Mouse (Mus musculus) embryonic facial prominence, embryonic 13.5 days (tissue): ENCODE results near the gene Gm21969. TPM values are rescaled to one million over a fixed set of nuclear protein-coding genes. Genes with fewer than 3 reads are reported as not detected.
A peak's percentile ranks its signal among the peaks of the same experiment; 100 is the strongest.

Source experiments
- ATAC-seq: fragments of 200-750 bp; cut with Nextera tagmentation; 2 replicates; pipeline ENCODE4 v1.8.0; 2017; ENCODE audit warnings: low read depth; ENCODE audit not compliant: insufficient number of reproducible peaks, insufficient read depth, low FRiP score, low TSS enrichment
- H3K27ac ChIP-seq: fragments of 300-500 bp; sonication (generic); 2 replicates; pipeline ENCODE4 v1.5.1; 2015; ENCODE audit warnings: moderate library complexity, mild to moderate bottlenecking, inconsistent platforms
- H3K27me3 ChIP-seq: fragments of 300-500 bp; sonication (generic); 2 replicates; pipeline ENCODE4 v1.6.1; 2015; ENCODE audit warnings: mild to moderate bottlenecking, inconsistent platforms
- H3K36me3 ChIP-seq: fragments of 300-500 bp; sonication (generic); 2 replicates; pipeline ENCODE4 v1.6.1; 2015; ENCODE audit warnings: mild to moderate bottlenecking, inconsistent platforms
- H3K4me1 ChIP-seq: fragments of 300-500 bp; sonication (generic); 2 replicates; pipeline ENCODE4 v1.6.1; 2015; ENCODE audit warnings: inconsistent platforms
- H3K4me2 ChIP-seq: fragments of 300-500 bp; sonication (generic); 2 replicates; pipeline ENCODE4 v1.6.1; 2015; ENCODE audit warnings: moderate library complexity, mild to moderate bottlenecking, inconsistent platforms
- H3K4me3 ChIP-seq: fragments of 300-500 bp; sonication (generic); 2 replicates; pipeline ENCODE4 v1.5.1; 2015; ENCODE audit warnings: mild to moderate bottlenecking, inconsistent platforms
- H3K9ac ChIP-seq: fragments of 300-500 bp; sonication (generic); 2 replicates; pipeline ENCODE4 v1.6.1; 2015; ENCODE audit warnings: mild to moderate bottlenecking, inconsistent platforms
- H3K9me3 ChIP-seq: fragments of 300-500 bp; sonication (generic); 2 replicates; pipeline ENCODE4 v1.6.1; 2016; ENCODE audit warnings: inconsistent platforms
- WGBS: fragments of 180-500 bp; shearing (Covaris S2); methylation state at CpG from one replicate; pipeline ENCODE4 v1.1.7; 2015; ENCODE audit warnings: mixed read lengths; 5-methylcytosine and 5-hydroxymethylcytosine counted together
- polyA plus RNA-seq: library from polyadenylated mRNA; unstranded; fragments of >200 nt; fragmentation: Nextera tagmentation; extraction: Ambion mirVana; gene quantifications from 2 replicates; pipeline ENCODE4 v1.2.1, GENCODE M21; 2015

Gm21969 gene
- polyA plus RNA-seq, 1 experiment from 2014 or later: not detected

DNA sequence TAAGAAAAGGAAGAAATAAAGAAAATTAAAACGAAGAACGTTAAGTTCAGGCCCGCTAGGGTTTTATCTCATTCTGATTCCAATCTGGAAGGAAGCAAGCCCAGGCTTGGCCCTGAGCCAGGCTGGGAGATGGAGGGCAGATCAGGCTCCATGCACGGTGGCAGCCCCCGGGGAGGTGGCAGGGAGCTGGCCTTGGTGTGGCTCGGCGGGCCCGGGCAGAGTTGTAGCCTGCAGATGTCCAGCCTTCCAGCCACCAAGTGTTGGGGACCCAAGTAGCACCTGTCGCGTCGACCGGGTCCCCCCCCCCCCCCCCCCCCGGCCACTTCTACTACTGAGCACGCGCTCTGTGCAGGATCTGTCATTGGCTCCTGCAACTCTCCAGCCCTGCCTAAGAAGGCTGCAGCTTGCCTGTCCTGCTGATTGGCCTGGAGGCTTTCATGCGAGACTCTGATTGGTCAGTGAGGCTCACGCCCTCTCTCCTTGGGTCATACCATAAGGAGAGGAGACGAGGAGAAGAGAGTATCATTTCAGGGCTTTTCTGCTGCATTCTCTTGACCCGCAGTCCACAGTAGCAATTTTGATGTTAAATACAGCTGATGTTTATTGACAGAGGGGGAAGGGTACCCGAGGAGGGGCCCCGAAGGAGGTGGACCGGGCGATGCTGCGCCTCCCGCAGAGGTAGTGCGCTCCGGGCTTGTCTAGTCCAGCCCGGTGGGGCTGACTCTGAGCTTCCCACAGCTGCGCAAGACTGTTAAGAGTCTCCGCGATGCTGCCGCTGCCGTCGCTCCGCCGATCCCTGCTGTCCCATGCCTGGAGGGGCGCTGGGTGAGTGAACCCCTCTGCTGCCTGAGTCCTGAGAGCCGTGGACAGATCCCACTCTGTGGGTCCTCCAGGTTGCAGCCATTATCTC, 19.6 kb downstream of the Gm21969 start, which contains the start of gene Aldh4a1:
Gene Aldh4a1, plus strand, starts transcription at position 494 of the 910 bp plus-strand sequence.
- ATAC-seq: peak; percentile 98
- Histone ChIP-seq H3K36me3 (no peaks in the 10 kb centered on the region), H3K9me3 (no peaks in the 10 kb centered on the region), H3K4me2 (peak within 1 kb of the TSS; percentile 85), H3K4me3 (peak within 1 kb of the TSS; percentile 76), H3K27ac (peak within 1 kb of the TSS; percentile 85), H3K4me1 (peaks cover 20% of the 10 kb centered on the region), H3K27me3 (no peaks in the 10 kb centered on the region), H3K9ac (peak within 1 kb of the TSS; percentile 81)
- 1% methylated on average over 35 of the region's 38 CpGs for WGBS

DNA sequence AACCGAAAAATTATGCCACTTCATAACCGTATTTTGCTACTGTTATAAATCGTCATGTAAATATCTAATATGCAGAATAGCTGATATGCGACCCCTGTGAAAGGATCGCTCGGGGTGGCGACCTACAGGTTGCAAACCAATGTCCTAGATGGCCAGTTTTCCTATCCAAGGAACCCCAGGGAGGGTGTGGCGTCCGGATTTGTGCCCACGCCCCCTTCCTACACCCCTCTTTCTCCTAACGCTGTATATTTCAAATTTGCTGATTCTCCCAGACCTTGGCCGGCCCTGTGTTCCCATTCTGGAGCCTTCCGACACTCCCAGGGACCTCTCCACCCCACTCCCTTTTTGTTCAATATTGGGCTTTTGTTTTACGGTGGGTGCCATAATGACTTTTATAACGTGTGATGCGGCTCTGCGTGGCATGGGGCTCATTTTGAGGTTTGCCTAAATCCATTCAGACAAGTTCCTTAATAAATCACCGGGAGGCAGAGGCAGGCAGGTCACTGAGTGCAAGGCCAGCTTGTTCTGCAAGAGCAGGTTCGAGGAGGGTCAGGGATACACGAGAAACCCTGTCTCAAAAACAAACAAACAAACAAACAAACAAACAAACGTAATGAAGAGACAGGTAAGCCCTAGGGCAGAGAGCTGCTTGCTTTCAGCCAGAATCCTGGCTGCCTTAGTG, 20.6 kb downstream of the Gm21969 start:
- no peak for ATAC-seq
- H3K27ac ChIP-seq: peak overlapping the region; percentile 85; the same call in 1 of the 2 replicates
- no peaks in the 10 kb centered on the region for H3K27me3 ChIP-seq
- 30% methylated on average over 21 of the region's 21 CpGs for WGBS
- peak overlapping the region; percentile 81 for H3K9ac ChIP-seq
- H3K9me3 ChIP-seq: no peaks in the 10 kb centered on the region
- H3K36me3 ChIP-seq: no peaks in the 10 kb centered on the region
- H3K4me2 ChIP-seq: peak overlapping the region; percentile 85
- H3K4me1 ChIP-seq: peaks cover 20% of the 10 kb centered on the region
- H3K4me3 ChIP-seq: peak overlapping the region; percentile 76

DNA sequence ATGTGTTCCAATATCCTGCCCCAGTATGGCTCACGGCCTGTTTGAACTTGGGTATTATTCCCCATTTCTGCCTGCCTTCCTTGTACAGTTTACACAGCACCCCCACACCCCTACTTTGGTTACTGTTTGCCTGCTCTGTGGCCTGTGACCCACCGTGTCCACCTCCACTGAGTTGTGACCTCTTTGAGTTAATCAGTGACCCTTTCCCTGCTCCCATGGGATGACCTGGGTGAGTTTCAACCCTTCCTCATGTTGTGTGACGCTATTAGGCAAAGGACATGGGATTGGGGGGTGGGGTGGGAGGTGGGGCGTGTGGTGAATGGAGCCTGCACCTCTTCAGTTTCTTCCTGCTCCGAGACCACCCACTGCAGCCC, 21.1 kb downstream of the Gm21969 start:
- peaks cover 20% of the 10 kb centered on the region for H3K4me1 ChIP-seq
- H3K9me3 ChIP-seq: no peaks in the 10 kb centered on the region
- peak overlapping the region; percentile 81; the same call in 1 of the 2 replicates for H3K9ac ChIP-seq
- H3K36me3 ChIP-seq: peaks cover 3% of the 10 kb centered on the region; the same call in 1 of the 2 replicates
- peak overlapping the region; percentile 85 for H3K4me2 ChIP-seq
- H3K27me3 ChIP-seq: no peaks in the 10 kb centered on the region
- ATAC-seq: no peak
- WGBS: 56% methylated on average over 5 of the region's 5 CpGs
- H3K27ac ChIP-seq: peak overlapping the region; percentile 16; the same call in 1 of the 2 replicates
- peak overlapping the region; percentile 76 for H3K4me3 ChIP-seq

GRCm38 (mm10) chr4:139624706-139625105, 21.7 kb downstream of the Gm21969 start:
- no peaks in the 10 kb centered on the region for H3K9me3 ChIP-seq
- peaks cover 20% of the 10 kb centered on the region for H3K4me1 ChIP-seq
- ATAC-seq: no peak
- H3K36me3 ChIP-seq: peaks cover 3% of the 10 kb centered on the region; the same call in 1 of the 2 replicates
- peak overlapping the region; percentile 85 for H3K4me2 ChIP-seq
- peak overlapping the region; percentile 81; the same call in 1 of the 2 replicates for H3K9ac ChIP-seq
- 75% methylated on average over 10 of the region's 10 CpGs for WGBS
- H3K27ac ChIP-seq: 0 out of 2 replicates have a peak overlapping the region, but pooled peaks have one; percentile 16
- H3K27me3 ChIP-seq: no peaks in the 10 kb centered on the region
- no peak overlapping the region for H3K4me3 ChIP-seq

DNA sequence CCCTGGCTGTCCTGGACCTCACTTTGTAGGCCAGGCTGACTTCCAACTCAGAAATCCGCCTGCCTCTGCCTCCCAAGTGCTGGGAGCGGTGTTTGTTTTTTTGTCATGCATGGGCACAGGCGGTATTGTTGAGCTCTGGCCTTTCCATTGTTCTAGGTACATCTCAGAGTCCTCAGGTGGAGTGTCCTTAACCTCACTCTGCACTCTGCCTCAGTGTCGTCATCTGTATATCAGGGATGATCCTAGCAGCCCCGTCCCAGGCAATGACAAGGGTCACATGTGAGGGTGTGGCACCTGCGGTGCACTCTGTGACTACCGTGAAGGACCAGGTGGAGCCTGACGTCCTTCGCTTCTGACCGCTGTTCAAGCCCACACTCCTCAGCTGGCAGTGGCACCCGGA, 24.4 kb downstream of the Gm21969 start:
- Histone ChIP-seq H3K27me3 (no peaks in the 10 kb centered on the region), H3K4me1 (peaks cover 26% of the 10 kb centered on the region), H3K4me2 (no peak overlapping the region), H3K36me3 (peaks cover 3% of the 10 kb centered on the region; the same call in 1 of the 2 replicates), H3K4me3 (no peak overlapping the region), H3K9ac (no peak overlapping the region), H3K9me3 (no peaks in the 10 kb centered on the region), H3K27ac (no peak overlapping the region)
- no peak for ATAC-seq
- WGBS: 92% methylated on average over 11 of the region's 11 CpGs

DNA sequence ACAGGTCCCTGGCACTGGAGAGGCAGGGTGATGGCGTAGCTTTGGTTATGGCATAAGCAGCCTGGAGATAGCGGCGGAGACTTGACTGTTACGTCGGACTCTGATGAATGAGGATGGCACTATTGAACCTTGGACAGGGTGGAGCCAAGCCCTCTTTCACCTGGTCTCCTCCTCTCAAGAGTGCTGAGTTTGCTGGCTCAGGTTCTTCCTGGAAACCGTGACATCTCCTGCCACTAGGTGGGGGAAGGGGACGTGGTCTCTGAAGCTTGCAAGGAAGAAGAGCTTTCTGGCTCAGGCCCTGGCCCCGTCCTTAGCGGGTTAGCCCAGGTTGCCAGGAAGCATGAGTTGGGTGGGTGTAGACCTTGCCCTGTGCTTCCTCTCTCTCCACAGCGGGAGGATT, 27.2 kb downstream of the Gm21969 start:
- H3K27me3 ChIP-seq: no peaks in the 10 kb centered on the region
- H3K9ac ChIP-seq: no peak overlapping the region
- no peak overlapping the region for H3K27ac ChIP-seq
- H3K4me1 ChIP-seq: peaks cover 9% of the 10 kb centered on the region
- ATAC-seq: no peak
- peaks cover 6% of the 10 kb centered on the region; the same call in 1 of the 2 replicates for H3K36me3 ChIP-seq
- WGBS: 76% methylated on average over 10 of the region's 10 CpGs
- no peak overlapping the region for H3K4me2 ChIP-seq
- H3K4me3 ChIP-seq: no peak overlapping the region
- H3K9me3 ChIP-seq: no peaks in the 10 kb centered on the region

DNA sequence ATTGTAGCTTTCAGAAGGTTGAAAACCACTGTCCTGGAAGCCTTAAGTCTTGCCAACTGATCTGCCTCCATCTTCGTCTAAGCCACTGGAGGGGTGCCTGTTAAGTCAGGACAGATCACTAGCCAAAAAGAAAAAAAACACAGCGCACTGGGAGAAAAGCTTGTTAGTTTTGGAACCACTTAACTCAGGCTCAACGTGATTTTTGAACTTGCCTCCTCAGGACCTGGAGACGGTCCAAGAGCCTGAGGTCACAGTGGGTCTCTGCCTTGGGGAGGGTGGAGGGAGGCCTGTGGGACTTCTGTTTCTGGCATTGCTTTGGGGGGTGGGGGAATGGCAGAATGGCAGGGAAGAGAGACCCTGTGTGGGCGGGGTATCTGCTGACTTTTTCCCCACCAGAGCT, 28.2 kb downstream of the Gm21969 start:
- Histone ChIP-seq H3K4me3 (no peak overlapping the region), H3K4me2 (no peak overlapping the region), H3K27me3 (no peaks in the 10 kb centered on the region), H3K9me3 (no peaks in the 10 kb centered on the region), H3K36me3 (peaks cover 15% of the 10 kb centered on the region; the same call in 1 of the 2 replicates), H3K27ac (no peak overlapping the region), H3K9ac (no peak overlapping the region), H3K4me1 (peaks cover 9% of the 10 kb centered on the region)
- 63% methylated on average over 5 of the region's 5 CpGs for WGBS
- ATAC-seq: no peak

- Histone ChIP-seq H3K9me3 (no peaks in the 10 kb centered on the region), H3K4me1 (peaks cover 9% of the 10 kb centered on the region), H3K4me2 (no peak overlapping the region), H3K36me3 (peaks cover 15% of the 10 kb centered on the region; the same call in 1 of the 2 replicates), H3K4me3 (no peak overlapping the region), H3K9ac (no peak overlapping the region), H3K27ac (0 out of 2 replicates have a peak overlapping the region, but pooled peaks have one; percentile 11), H3K27me3 (no peaks in the 10 kb centered on the region)
- ATAC-seq: no peak
- 88% methylated on average over 7 of the region's 7 CpGs for WGBS
Observed at GRCm38 (mm10) chr4:139631569-139632253, 28.7 kb downstream of the Gm21969 start.

DNA sequence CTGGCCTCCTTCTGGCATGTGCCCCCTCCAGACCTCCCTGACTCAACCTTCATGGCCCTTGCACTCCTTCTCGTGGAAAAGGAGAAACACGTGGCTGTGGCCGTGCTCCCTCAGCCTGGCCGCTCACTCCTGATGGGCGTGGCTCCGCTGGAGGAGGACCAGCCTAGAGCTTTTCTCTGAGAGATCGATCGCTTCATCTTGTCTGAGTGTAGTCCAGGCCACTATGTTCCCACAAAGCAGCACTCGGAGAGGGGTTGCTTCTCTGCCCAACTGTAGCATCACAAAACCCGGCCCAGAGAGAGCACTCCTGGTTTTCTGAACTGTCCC, 29.2 kb downstream of the Gm21969 start:
- Histone ChIP-seq H3K4me2 (no peak overlapping the region), H3K36me3 (peaks cover 19% of the 10 kb centered on the region; the same call in 1 of the 2 replicates), H3K9ac (no peak overlapping the region), H3K27me3 (no peaks in the 10 kb centered on the region), H3K4me3 (no peak overlapping the region), H3K27ac (no peak overlapping the region), H3K4me1 (peaks cover 9% of the 10 kb centered on the region), H3K9me3 (no peaks in the 10 kb centered on the region)
- 77% methylated on average over 10 of the region's 10 CpGs for WGBS
- ATAC-seq: no peak

DNA sequence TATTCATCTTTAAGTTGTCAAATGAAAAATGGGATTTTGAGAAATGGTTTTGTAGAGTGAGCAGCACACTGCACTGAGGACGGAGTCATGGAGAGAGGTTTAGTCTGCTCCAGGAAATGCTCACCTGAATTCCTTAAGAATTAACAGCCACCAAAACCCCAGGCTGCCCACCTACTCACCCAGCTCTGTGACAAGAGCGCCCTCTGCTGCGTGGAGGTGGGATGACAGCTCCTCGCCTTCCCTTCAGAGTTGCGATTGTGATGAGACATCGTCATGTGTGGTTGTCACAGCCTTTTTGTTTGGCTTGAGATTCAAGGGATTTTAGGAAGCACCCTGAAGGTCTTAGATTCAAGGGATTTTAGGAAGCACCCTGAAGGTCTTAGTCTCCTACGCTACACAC, 33.4 kb downstream of the Gm21969 start:
- no peak overlapping the region for H3K27ac ChIP-seq
- H3K9me3 ChIP-seq: no peaks in the 10 kb centered on the region
- no peak overlapping the region for H3K9ac ChIP-seq
- H3K4me1 ChIP-seq: peaks cover 8% of the 10 kb centered on the region
- 24% methylated on average over 7 of the region's 7 CpGs for WGBS
- ATAC-seq: no peak
- H3K36me3 ChIP-seq: peaks cover 31% of the 10 kb centered on the region
- peaks cover 4% of the 10 kb centered on the region for H3K27me3 ChIP-seq
- H3K4me2 ChIP-seq: no peak overlapping the region
- no peak overlapping the region for H3K4me3 ChIP-seq

- ATAC-seq: no peak
- H3K4me3 ChIP-seq: no peak overlapping the region
- no peak overlapping the region for H3K4me2 ChIP-seq
- H3K4me1 ChIP-seq: peaks cover 16% of the 10 kb centered on the region
- 92% methylated on average over 9 of the region's 9 CpGs for WGBS
- 0 out of 2 replicates have a peak overlapping the region, but pooled peaks have one; percentile 11 for H3K9ac ChIP-seq
- H3K27ac ChIP-seq: no peak overlapping the region
- peaks cover 31% of the 10 kb centered on the region for H3K36me3 ChIP-seq
- peaks cover 19% of the 10 kb centered on the region for H3K27me3 ChIP-seq
- H3K9me3 ChIP-seq: no peaks in the 10 kb centered on the region
Observed at GRCm38 (mm10) chr4:139637847-139638246, 34.9 kb downstream of the Gm21969 start.
